Mouse (Mus musculus) liver, adult 2 months (tissue): ENCODE results near the gene Adat2.

Source experiments
- CTCF ChIP-seq: fragments of 200-500 bp; IDR thresholded peaks from 2 replicates; pipeline ENCODE4 v1.5.1; 2011; ENCODE audit warnings: low read depth, low read length, control low read depth
- POLR2A ChIP-seq: fragments of 200-500 bp; IDR thresholded peaks from 2 replicates; pipeline ENCODE4 v1.6.1; 2011; ENCODE audit warnings: low read length, control low read depth; ENCODE audit not compliant: insufficient read depth; ENCODE audit errors: extremely low read depth

GRCm38 (mm10) chr10:13560014-13560674 lies 7.5 kb downstream of the Adat2 start:
- TF ChIP-seq POLR2A (no peak), CTCF (no peak)
